Mouse (Mus musculus): ENCODE results near the gene Ost4.

GRCm38 (mm10) chr5:30916841-30917240 is 9.3 kb upstream of the Ost4 start:
- TF ChIP-seq CTCF (IDR thresholded peaks at IDR 0.05; ENCODE audit: extremely low read depth, insufficient read length, insufficient replicate concordance, low read depth, low read length) (no peak), POLR2A (IDR thresholded peaks at IDR 0.05; ENCODE audit: low read depth, low read length) (no peak)
